Mouse (Mus musculus) neural tube, embryonic 10.5 days (tissue): ENCODE data around the gene Tex2.
"Not testable (repeated sequence)": the region's sequence is repeated elsewhere in the genome, so short reads cannot be mapped to it uniquely, and the experiment has no call there.

Experiments
- DNase-seq: peaks from one replicate; pipeline ENCODE4 v3.0.0-alpha.2; 2017; ENCODE audit warnings: low spot score; ENCODE audit errors: extremely low spot score

The Tex2 gene

DNA sequence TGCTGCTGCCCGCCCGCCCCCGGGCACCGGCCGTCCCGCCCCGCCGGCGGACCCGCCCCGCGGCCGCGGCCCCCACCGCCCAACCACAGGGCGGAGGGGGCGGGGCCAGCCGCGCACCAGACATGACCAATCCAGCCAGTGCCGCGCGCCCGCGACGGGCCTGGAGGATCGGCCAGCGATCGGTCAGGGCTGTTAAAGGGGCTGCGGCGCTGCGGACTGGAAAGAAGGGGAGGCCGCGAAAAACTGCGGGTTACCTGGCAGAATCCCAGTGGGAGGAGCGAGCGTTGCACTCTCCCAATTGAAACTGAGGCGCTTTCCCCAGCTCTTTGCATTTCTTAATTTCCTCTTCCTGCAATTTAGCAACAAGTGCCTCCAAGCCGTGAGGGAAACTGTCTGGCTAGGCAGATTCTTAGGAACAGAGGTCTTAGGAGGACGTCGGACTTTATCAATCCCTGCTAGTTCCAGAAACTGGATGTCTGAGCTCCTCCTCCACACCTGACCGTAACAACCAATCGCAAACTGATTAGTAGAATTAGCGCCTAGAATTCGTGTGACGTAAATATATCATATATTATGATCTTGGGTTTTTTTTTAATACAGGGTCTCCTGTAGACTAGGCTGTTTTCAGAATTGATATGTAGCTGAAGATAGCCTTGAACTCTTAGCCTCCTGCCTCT lies at the start of gene Tex2:
Gene Tex2, minus strand, starts transcription at position 463 of the 677 bp plus-strand sequence.
- peak; percentile 94 for DNase-seq

GRCm38 (mm10) chr11:106662634-106663407 lies 49.6 kb upstream of the Tex2 start:
- DNase-seq, result no peak

DNA sequence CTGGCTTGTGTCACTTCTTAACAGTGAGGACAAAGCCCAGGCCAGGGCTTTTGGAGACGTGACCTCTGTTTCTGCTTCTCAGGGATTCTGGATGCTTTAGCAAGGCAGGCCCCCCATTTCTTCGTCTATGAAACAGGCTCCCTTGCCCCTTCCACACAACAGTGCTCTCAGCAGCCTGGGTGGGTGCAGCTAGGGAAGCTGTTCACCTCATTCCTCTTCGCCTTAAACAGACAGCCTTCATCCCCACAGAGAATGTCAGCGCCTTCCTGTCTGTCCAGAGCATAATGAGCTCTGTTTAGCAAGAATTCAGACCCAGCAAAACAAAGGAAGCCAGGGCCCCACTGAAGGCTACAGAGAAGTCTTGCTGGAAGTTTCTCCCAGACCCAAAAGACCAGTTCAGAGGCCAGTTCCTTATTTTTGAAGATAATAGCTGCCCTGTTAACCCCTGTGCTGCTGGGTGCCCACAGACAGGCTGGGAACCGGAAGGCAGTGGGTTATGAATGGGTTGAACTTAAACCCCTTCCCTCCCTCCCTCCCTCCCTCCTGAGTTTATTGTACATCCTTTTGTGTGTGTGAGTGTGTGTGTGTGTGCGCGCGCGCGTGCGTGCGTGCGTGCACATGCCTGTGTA lies 47.3 kb upstream of the Tex2 start:
- no peak for DNase-seq

GRCm38 (mm10) chr11:106659598-106660295 lies 46.5 kb upstream of the Tex2 start:
- no peak for DNase-seq

GRCm38 (mm10) chr11:106658051-106658880 lies 45.0 kb upstream of the Tex2 start:
- DNase-seq, result no peak

GRCm38 (mm10) chr11:106656896-106657498 lies 43.8 kb upstream of the Tex2 start:
- DNase-seq, result not testable (repeated sequence)

GRCm38 (mm10) chr11:106648347-106648746 lies 35.1 kb upstream of the Tex2 start:
- peak; percentile 68 for DNase-seq

GRCm38 (mm10) chr11:106642966-106643637 lies 29.9 kb upstream of the Tex2 start:
- DNase-seq, result no peak

DNA sequence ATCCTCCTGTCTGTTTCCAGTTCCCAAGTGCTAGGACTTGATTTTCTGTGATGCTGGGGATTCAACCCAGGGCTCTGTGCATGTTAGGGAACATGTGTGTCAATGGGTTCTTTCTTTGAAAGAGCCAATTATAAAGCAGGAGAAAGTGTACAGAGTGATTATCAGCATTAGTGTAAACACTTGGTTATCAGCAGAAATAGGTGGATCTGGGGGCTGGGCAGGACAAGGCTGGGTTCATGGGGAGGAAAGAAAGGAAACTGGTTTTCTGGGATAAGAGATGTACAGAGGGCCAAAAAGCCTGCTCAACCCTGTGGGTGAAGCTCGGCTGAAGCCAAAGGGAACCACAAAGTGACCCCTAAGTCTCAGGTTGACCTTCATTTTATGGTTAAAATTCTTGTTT lies 28.4 kb upstream of the Tex2 start:
- no peak for DNase-seq

GRCm38 (mm10) chr11:106640059-106640458 lies 26.8 kb upstream of the Tex2 start:
- DNase-seq, result no peak

DNA sequence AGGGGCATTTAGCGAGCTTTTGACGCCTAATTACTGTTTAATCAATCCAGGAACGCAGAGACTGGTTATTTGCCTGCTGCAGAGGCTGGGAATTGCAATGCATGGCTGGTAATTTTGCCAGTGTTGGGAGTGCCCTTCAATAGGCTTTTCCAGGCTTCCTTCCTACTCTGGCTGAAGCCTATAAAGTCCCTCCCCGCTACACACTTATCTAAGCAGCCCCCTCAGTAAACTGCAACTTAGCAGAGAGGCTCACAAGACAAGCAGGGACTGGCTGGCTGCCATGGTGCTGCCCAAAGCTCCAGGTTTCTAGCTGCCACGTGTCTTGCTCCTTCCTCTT lies 26.1 kb upstream of the Tex2 start:
- no peak for DNase-seq

- DNase-seq, result no peak
Observed at GRCm38 (mm10) chr11:106638551-106639355, 25.5 kb upstream of the Tex2 start.

- DNase-seq, result peak; percentile 32
Observed at GRCm38 (mm10) chr11:106637754-106638153, 24.5 kb upstream of the Tex2 start.

- DNase-seq, result no peak
Observed at GRCm38 (mm10) chr11:106635946-106636345, 22.7 kb upstream of the Tex2 start.

- DNase-seq, result not testable (repeated sequence)
Observed at GRCm38 (mm10) chr11:106634175-106634574, 21.0 kb upstream of the Tex2 start.

GRCm38 (mm10) chr11:106633456-106633855 lies 20.2 kb upstream of the Tex2 start:
- DNase-seq, result no peak

DNA sequence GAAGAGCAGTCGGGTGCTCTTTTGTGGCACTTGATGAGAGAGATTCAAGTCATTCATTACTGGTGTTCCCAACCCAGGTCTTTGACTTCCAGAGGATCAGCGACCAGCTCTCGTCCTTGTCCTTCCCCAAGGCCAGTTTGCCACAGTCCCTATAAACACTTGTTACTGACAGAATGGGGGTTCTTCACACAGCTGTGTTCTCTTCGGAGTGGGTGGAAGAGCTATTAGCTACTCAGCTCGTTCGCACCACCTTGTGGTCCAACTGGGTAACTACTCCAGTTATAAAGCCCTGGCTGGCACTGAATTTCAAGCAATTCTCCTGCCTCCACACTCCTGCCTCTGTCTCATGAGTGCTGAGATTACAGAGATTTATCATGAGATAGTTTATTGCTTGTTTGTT lies 14.5 kb upstream of the Tex2 start:
- DNase-seq, result peak; percentile 66

GRCm38 (mm10) chr11:106625577-106625976 lies 12.4 kb upstream of the Tex2 start:
- no peak for DNase-seq

GRCm38 (mm10) chr11:106623629-106624028 lies 10.4 kb upstream of the Tex2 start:
- DNase-seq, result no peak
